Mouse (Mus musculus) liver, embryonic 16.5 days (tissue): ENCODE results near the gene Akap8l. TPM values are rescaled to one million over a fixed set of nuclear protein-coding genes. Genes with fewer than 3 reads are reported as not detected.
A peak's percentile ranks its signal among the peaks of the same experiment; 100 is the strongest.

Source experiments
- ATAC-seq: fragments of 200-750 bp; cut with Nextera tagmentation; 2 replicates; pipeline ENCODE4 v1.8.0; 2017; ENCODE audit warnings: low read depth, mild to moderate bottlenecking, moderate number of reproducible peaks, moderate library complexity
- H3K27ac ChIP-seq: fragments of 300-500 bp; sonication (generic); 2 replicates; pipeline ENCODE4 v1.5.1; 2014; ENCODE audit warnings: mild to moderate bottlenecking, low read length
- H3K27me3 ChIP-seq: fragments of 300-500 bp; sonication (generic); 2 replicates; pipeline ENCODE4 v1.6.1; 2014; ENCODE audit warnings: low read depth, low read length, mixed read lengths; ENCODE audit not compliant: control insufficient read depth, insufficient read depth
- H3K36me3 ChIP-seq: fragments of 300-500 bp; sonication (generic); 2 replicates; pipeline ENCODE4 v1.6.1; 2014; ENCODE audit warnings: mild to moderate bottlenecking; ENCODE audit not compliant: control insufficient read depth, insufficient read depth
- H3K4me1 ChIP-seq: fragments of 300-500 bp; sonication (generic); 2 replicates; pipeline ENCODE4 v1.6.1; 2014; ENCODE audit warnings: low read depth, low read length, mixed read lengths; ENCODE audit not compliant: control insufficient read depth
- H3K4me2 ChIP-seq: fragments of 300-500 bp; sonication (generic); 2 replicates; pipeline ENCODE4 v1.6.1; 2014; ENCODE audit warnings: low read depth, low read length, mixed read lengths
- H3K4me3 ChIP-seq: fragments of 300-500 bp; sonication (generic); 2 replicates; pipeline ENCODE4 v1.5.1; 2014; ENCODE audit warnings: low read depth, mild to moderate bottlenecking, low read length
- H3K9ac ChIP-seq: fragments of 300-500 bp; sonication (generic); 2 replicates; pipeline ENCODE4 v1.6.1; 2014; ENCODE audit warnings: low read depth, low read length
- H3K9me3 ChIP-seq: fragments of 300-500 bp; sonication (generic); replicated peaks from 2 replicates; pipeline ENCODE4 v1.6.1; 2016; ENCODE audit warnings: low read length; ENCODE audit not compliant: control insufficient read depth
- WGBS: fragments of 180-500 bp; shearing (Covaris S2); extraction: QIAGEN DNeasy Blood & Tissue Kit; methylation state at CpG from one replicate; pipeline ENCODE4 v1.1.7; 2014; ENCODE audit not compliant: insufficient replicate concordance; 5-methylcytosine and 5-hydroxymethylcytosine counted together
- polyA plus RNA-seq: library from polyadenylated mRNA; unstranded; fragments of >200 nt; fragmentation: Nextera tagmentation; extraction: Ambion mirVana; gene quantifications from 2 replicates; pipeline ENCODE4 v1.2.1, GENCODE M21; 2015

Gene Akap8l
- polyA plus RNA-seq, 1 experiment from 2014 or later = 42.2 TPM

DNA sequence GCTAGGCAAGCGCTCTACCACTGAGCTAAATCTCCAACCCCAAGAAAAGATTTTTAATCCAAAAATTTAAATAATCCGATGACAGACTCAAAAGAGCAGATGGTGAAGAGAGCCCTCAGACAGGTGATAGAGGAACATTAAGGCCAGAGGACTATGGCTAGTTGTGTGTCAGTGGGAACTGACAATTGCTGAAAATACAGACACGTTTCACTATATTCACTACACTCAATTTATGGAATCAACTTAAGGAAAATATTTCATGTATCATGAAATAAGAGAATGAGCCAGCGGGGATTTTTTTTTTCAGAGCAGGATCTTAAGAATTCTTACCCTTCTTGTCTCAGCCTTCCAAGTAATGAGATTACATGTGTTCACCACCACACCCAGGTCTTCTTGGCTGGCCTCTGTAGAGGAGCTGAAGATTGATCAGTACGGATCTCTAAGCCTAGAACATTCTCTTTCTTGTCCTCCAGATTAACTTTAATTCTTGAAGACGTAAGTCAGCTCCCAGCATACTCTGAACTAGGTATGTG is 65.2 kb downstream of the Akap8l start:
- H3K27ac ChIP-seq = peak overlapping the region; percentile 100
- no peaks in the 10 kb centered on the region for H3K9me3 ChIP-seq
- peak overlapping the region; percentile 100 for H3K9ac ChIP-seq
- no peaks in the 10 kb centered on the region for H3K27me3 ChIP-seq
- H3K4me3 ChIP-seq = peak overlapping the region; percentile 65
- peak overlapping the region; percentile 85 for H3K4me2 ChIP-seq
- WGBS = 28% methylated on average over 6 of the region's 6 CpGs
- H3K36me3 ChIP-seq = no peaks in the 10 kb centered on the region
- no peak for ATAC-seq
- peaks cover 25% of the 10 kb centered on the region for H3K4me1 ChIP-seq

DNA sequence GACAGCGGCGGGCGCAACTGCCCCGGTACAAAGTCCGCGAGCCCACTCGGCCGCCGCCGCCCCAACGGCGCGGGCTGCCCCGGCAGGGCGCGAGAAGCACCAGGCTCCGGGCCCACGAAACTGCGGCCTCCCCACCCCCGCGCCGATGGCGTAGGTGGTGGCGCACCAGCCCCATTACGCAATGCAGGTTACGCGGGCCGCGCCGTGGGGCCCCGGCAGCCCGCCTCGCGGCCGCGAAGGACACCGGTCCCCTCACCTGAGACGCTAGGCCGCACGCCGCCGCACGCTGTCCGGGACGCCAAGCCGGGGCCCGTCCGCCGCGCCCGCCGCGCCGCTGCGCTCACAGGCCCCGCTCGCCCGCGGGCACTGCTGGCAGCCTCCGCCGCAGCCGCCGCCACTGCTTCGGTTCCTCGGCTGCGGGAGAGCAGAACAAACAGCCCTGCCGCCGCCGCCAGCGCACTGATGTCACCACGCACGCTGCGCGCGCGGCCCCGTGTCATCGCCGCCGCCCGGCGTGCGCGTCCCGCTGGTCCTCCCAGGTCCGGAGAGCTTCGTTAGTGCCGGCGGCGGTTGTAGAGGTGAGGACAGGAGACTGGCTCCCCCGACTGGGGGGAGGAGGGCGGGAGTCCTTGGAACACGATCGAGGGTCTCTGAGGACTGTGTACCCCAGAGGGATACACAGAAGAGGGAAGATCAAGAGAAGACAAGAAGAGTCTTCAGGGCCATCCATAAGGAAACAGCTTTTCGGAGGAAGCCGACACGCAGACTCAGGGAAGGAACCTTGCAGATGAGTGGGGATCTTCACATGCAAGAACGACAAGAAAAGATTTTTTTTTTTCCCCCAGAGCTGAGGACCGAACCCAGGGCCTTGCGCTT is 65.9 kb downstream of the Akap8l start, which contains the start of gene Brd4:
Brd4 (minus strand) TSS at position 461 of the 876 bp plus-strand sequence.
- Histone ChIP-seq H3K4me2 (peak within 1 kb of the TSS; percentile 85), H3K36me3 (no peaks in the 10 kb centered on the region), H3K27ac (peak within 1 kb of the TSS; percentile 100), H3K4me3 (peak within 1 kb of the TSS; percentile 65), H3K9me3 (no peaks in the 10 kb centered on the region), H3K27me3 (no peaks in the 10 kb centered on the region), H3K9ac (peak within 1 kb of the TSS; percentile 100), H3K4me1 (peaks cover 29% of the 10 kb centered on the region)
- under 1% methylated on average over 99 of the region's 100 CpGs for WGBS
- peak; percentile 91 for ATAC-seq

DNA sequence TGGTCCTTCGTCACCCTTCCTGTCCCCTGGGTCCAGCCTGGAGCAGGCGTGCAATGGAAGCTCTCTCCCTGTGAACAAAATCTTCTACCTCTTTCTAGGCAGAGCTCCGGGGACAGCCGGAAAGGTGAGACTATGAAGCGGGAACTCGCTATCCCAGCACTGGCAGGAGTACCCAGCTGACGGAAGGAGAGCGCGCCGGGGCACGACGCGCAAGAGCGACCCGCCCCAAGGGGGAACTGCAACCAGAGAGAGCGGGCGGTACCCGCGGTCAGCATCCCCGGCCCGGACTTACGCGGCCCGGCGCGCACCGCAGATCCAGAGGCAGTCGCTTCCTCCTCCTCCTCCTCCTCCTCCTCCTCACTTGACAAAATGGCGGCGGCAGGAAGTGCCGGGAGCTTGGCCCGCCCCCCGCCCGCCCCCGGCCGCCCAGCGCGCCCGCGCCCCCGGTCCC is 66.6 kb downstream of the Akap8l start:
- Histone ChIP-seq H3K4me3 (peak overlapping the region; percentile 65), H3K27me3 (no peaks in the 10 kb centered on the region), H3K27ac (peak overlapping the region; percentile 100), H3K9me3 (no peaks in the 10 kb centered on the region), H3K9ac (peak overlapping the region; percentile 100), H3K4me2 (peak overlapping the region; percentile 85), H3K36me3 (no peaks in the 10 kb centered on the region), H3K4me1 (peaks cover 30% of the 10 kb centered on the region)
- WGBS = under 1% methylated on average over 40 of the region's 41 CpGs
- peak; percentile 72 for ATAC-seq

DNA sequence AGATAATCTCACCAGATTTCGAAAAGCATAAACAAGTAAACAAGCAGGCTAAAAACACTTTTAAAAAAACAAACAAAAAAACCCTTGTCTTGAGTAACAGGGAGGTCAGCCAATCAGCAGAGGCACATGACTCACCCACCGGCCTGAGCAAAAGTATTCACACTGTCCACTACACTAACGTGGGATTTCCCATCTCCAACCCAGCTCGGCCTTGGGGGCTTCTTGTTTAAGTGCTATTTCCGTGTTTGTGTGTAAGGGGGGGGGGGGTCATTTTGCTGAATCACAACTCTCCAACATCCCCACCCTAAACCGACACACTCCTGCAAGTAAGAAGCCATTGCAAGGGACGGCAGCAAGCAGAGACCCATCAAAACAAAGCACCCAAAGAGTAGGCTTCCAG is 67.1 kb downstream of the Akap8l start:
- no peaks in the 10 kb centered on the region for H3K36me3 ChIP-seq
- H3K9ac ChIP-seq = peak overlapping the region; percentile 100
- H3K4me3 ChIP-seq = peak overlapping the region; percentile 65
- no peaks in the 10 kb centered on the region for H3K27me3 ChIP-seq
- H3K4me2 ChIP-seq = peak overlapping the region; percentile 85
- H3K9me3 ChIP-seq = no peaks in the 10 kb centered on the region
- ATAC-seq = no peak
- H3K4me1 ChIP-seq = peaks cover 33% of the 10 kb centered on the region
- H3K27ac ChIP-seq = peak overlapping the region; percentile 100
- 7% methylated on average over 7 of the region's 7 CpGs for WGBS

DNA sequence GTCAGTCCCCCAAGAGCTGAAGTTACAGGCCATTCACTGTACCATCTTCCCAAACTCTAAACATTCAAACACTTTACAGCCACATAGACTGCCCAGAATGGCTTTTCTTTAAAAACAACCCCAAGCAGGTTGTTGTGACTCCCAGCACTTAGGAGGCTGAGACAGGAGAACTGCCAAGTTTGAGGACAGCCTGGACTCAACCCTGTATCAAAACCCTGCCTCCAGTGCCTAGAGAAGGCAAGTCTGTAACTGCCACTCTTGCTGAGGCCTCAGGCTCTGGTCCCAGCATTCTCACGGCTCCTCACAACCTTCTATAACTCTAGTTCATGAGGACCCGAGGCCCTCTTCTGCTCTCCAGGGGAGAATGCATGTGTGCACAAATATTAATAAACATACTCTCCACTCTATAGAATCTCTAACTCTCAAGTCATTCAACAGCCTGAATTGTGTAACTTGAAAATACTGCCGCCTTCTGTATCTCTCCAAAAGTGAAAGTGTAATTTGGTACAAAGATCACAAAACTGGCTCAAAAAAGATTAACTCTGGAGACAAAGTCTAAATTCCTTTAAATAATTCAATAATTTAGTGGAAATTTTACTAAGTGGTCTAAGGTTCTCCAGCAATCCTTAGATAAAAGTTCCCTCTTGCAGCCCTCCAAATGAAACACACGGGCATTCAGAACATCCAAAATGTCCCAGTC is 68.6 kb downstream of the Akap8l start:
- no peak for ATAC-seq
- Histone ChIP-seq H3K27ac (peak overlapping the region; percentile 50; the same call in 1 of the 2 replicates), H3K4me1 (peaks cover 36% of the 10 kb centered on the region), H3K36me3 (no peaks in the 10 kb centered on the region), H3K4me3 (no peak overlapping the region; the same call in 1 of the 2 replicates), H3K27me3 (no peaks in the 10 kb centered on the region), H3K4me2 (peak overlapping the region; percentile 30), H3K9ac (no peak overlapping the region), H3K9me3 (no peaks in the 10 kb centered on the region)
- 41% methylated on average over 4 of the region's 4 CpGs for WGBS

DNA sequence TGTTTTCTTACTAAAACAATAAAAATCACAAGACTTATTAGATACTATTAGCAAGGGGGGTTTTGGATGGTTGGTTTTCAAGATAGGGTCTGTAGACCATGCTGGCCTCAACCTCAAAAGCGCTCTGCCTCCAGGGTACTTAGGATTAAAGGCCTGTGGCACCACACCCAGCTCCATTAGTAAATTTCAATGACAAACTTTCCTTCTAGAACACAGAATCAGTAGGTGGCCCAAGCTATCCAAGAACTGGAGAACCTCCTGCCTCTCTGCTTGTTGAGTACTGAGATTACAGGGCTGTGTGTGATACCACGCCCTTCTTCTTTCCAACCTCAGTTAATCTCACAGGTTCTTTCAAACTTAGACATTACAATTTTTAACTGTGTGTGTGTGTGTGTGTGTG is 69.3 kb downstream of the Akap8l start:
- Histone ChIP-seq H3K9ac (no peak overlapping the region), H3K27me3 (no peaks in the 10 kb centered on the region), H3K9me3 (no peaks in the 10 kb centered on the region), H3K27ac (no peak overlapping the region), H3K36me3 (no peaks in the 10 kb centered on the region), H3K4me1 (peaks cover 36% of the 10 kb centered on the region), H3K4me2 (peak overlapping the region; percentile 30), H3K4me3 (no peak overlapping the region)
- ATAC-seq = no peak
- whole genome bisulfite sequencing = 78% methylated on average over 2 of the region's 2 CpGs

DNA sequence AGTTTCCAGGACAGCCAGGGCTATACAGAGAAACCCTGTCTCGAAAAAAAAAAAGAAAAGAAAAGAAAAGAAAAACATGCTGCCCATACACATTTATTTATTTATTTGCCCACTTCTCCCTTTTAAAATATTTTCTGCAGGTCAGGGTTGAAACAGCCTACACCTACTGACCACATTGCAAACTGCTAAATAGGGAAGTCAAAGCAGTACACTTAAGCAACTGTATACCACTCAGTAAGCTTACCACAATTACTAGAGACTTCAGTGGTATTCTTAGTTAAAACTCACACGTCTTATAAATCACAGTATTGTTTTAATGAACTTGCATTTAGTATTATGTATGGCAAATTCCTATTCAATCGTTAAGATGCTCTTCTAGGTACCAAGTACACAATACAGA is 69.8 kb downstream of the Akap8l start:
- no peaks in the 10 kb centered on the region for H3K36me3 ChIP-seq
- H3K27ac ChIP-seq = no peak overlapping the region
- WGBS = 62% methylated on average over 3 of the region's 3 CpGs
- H3K4me2 ChIP-seq = no peak overlapping the region
- H3K4me1 ChIP-seq = peaks cover 39% of the 10 kb centered on the region
- no peak for ATAC-seq
- H3K9me3 ChIP-seq = no peaks in the 10 kb centered on the region
- H3K9ac ChIP-seq = no peak overlapping the region
- H3K4me3 ChIP-seq = no peak overlapping the region
- H3K27me3 ChIP-seq = no peaks in the 10 kb centered on the region

DNA sequence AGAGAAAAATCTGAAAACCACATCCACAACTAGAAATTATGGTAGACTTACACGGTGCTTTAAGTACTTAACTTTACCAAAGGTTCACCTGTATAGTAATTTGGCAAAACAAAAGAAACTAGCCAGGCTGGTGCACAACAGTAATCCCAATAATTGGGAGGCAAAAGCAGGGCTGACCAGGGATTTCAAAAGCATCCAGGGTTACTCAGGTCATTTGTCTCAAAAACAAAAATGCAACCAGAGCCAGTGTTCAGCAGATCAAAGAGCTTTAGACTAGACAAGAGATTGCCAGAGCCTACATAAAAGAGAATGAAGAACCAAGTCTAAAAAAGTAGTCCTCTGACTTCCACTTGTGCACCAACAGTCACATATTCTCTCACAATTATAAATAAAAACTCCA is 73.2 kb downstream of the Akap8l start:
- ATAC-seq = no peak
- Histone ChIP-seq H3K4me1 (peaks cover 28% of the 10 kb centered on the region), H3K4me2 (no peak overlapping the region), H3K9me3 (no peaks in the 10 kb centered on the region), H3K36me3 (no peaks in the 10 kb centered on the region), H3K27ac (no peak overlapping the region), H3K9ac (no peak overlapping the region), H3K27me3 (no peaks in the 10 kb centered on the region), H3K4me3 (no peak overlapping the region)
- WGBS = 73% methylated on average over 1 of the region's 1 CpGs
